Comparison of ENCODE assay signal across 8 mouse cellular contexts in the genomic region with DNA sequence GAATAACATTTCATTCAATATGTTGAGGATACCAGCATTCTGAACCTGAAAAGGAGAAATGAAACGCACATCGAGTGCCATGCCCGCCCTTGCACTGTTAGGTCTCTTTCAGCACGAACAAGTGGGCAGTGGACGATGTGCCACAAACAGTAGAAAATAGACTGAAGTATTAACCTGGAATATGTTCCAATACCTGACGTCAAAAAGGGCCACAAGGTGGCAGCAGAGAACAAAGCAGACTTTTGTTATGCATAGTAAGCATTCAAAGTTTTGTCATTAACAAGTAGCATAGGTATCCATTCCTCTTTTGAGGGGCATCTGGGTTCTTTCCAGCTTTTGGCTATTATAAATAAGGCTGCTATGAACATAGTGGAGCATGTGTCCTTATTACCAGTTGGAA.
A peak's percentile ranks its signal among the peaks of the same experiment; 100 is the strongest.
DNase-seq lines count a peak whose midpoint lies in the region; ATAC-seq and TF ChIP-seq lines count a peak whose summit lies in the region.

No protein-coding gene starts in this region.

- H3K4me1 ChIP-seq in CH12.LX (ENCODE audit: control insufficient read depth in 1 of 2, insufficient read depth in 2 of 2): no peaks in the 10 kb centered on the region

- no peaks in the 10 kb centered on the region for H3K27me3 ChIP-seq in CH12.LX (replicated peaks)
- H3K27me3 ChIP-seq in splenic B cell, adult 2 months (ENCODE audit: control insufficient read depth, insufficient read depth, low read length, poor library complexity, severe bottlenecking): no peaks in the 10 kb centered on the region

- no peak overlapping the region for H3K27ac ChIP-seq in CH12.LX (ENCODE audit: insufficient read depth, low read depth)

- H3K79me2 ChIP-seq in CH12.LX (replicated peaks; ENCODE audit: control insufficient read depth, extremely low read depth, insufficient read depth, poor library complexity, severe bottlenecking): no peaks in the 10 kb centered on the region

- H3K9me3 ChIP-seq in CH12.LX (replicated peaks; ENCODE audit: low read length): no peaks in the 10 kb centered on the region

- peak; percentile 62; the same call in 1 of the 2 replicates for ATAC-seq in megakaryocyte, adult 5-6 weeks (ENCODE audit: poor library complexity, severe bottlenecking)

- no peak overlapping the region for H3K9ac ChIP-seq in CH12.LX (ENCODE audit: insufficient read depth, low read depth)

- no peak overlapping the region for H3K4me2 ChIP-seq in CH12.LX (ENCODE audit: insufficient read depth, low read depth, poor library complexity, severe bottlenecking)

- TF ChIP-seq RAD21 in CH12.LX (IDR thresholded peaks at IDR 0.05; ENCODE audit: low read depth, low read length): peak; percentile 61

- in situ Hi-C loops in CH12.LX (cut with MboI; ENCODE audit: low pct_ligation_motif_present, low pct_unique_long_range_greater_than_20kb, low sequenced_read_pairs): loop anchor here (25.0 kb wide), 1 partner anchor 271 kb away; the partner anchor contains the start of gene Tbc1d8b

- H3K36me3 ChIP-seq in CH12.LX (replicated peaks in 1 of 2; ENCODE audit: control insufficient read depth in 1 of 2, insufficient read depth in 1 of 2, low read length in 1 of 2): no peaks in the 10 kb centered on the region
- H3K36me3 ChIP-seq in splenic B cell, adult 2 months (ENCODE audit: control insufficient read depth, insufficient read depth, low read length, poor library complexity, severe bottlenecking): no peaks in the 10 kb centered on the region

- peak; percentile 16 to 68; a peak in 2 of 4 replicates for TF ChIP-seq CTCF in CH12.LX (conservative IDR thresholded peaks at IDR 0.05 in 1 of 2, IDR thresholded peaks at IDR 0.05 in 1 of 2; ENCODE audit: low read depth in 2 of 2, low read length in 2 of 2)
- TF ChIP-seq CTCF in brain, embryonic 14.5 days (IDR thresholded peaks at IDR 0.05; ENCODE audit: borderline replicate concordance, extremely low read depth, insufficient read depth, insufficient read length): peak; percentile 31; the same call in 1 of the 2 replicates

- TF ChIP-seq POLR2A in CH12.LX (IDR thresholded peaks at IDR 0.05; ENCODE audit: low read depth, low read length): no peak
- no peak for TF ChIP-seq POLR2A in brain, embryonic 14.5 days (IDR thresholded peaks at IDR 0.05; ENCODE audit: borderline replicate concordance, extremely low read depth, insufficient read depth, insufficient read length, poor library complexity, severe bottlenecking)

- no peak for TF ChIP-seq EP300 in CH12.LX (IDR thresholded peaks at IDR 0.05; ENCODE audit: low read length)

- H3K4me3 ChIP-seq in CH12.LX (replicated peaks in 1 of 3; ENCODE audit: low read depth in 2 of 3, low read length in 2 of 3, poor library complexity in 1 of 3): no peak overlapping the region

- peak; percentile 40 for DNase-seq in gastrocnemius, adult 18-20 months (ENCODE audit: low spot score)
- DNase-seq in gastrocnemius, postnatal 25 days: no peak
- DNase-seq in CH12.LX (ENCODE audit: extremely low read depth): peak; percentile 49
- DNase-seq in brain, embryonic 14.5 days (ENCODE audit: low read depth): peak; percentile 65
- peak; percentile 29 to 66 for DNase-seq in frontal cortex, postnatal 36 days (ENCODE audit: low spot score in 2 of 2)
- DNase-seq in layer of hippocampus, postnatal 10 days (ENCODE audit: low spot score in 2 of 2): peak; percentile 63 to 71
- DNase-seq in splenic B cell, adult 2 months (ENCODE audit: low read depth, low spot score): peak; percentile 34

- dilution Hi-C loops in CH12.LX (cut with MboI; ENCODE audit: extremely low pct_ligation_motif_present, extremely low pct_unique_long_range_greater_than_20kb, low sequenced_read_pairs): no loop called here

TF ChIP-seq in CH12.LX, 34 proteins besides CTCF, POLR2A, EP300 and RAD21:
- TF ChIP-seq RCOR1 (conservative IDR thresholded peaks at IDR 0.05; ENCODE audit: low read depth, low read length): no peak
- peak; percentile 54 for TF ChIP-seq SMC3 (IDR thresholded peaks at IDR 0.05; ENCODE audit: low read depth, low read length)
- peak; percentile 79 for TF ChIP-seq MAFK (IDR thresholded peaks at IDR 0.05; ENCODE audit: insufficient replicate concordance, low read length)
- TF ChIP-seq CHD1 (IDR thresholded peaks at IDR 0.05; ENCODE audit: low read depth, low read length): no peak
- no peak for TF ChIP-seq HCFC1 (IDR thresholded peaks at IDR 0.05; ENCODE audit: low read depth, low read length)
- no peak for TF ChIP-seq ZNF384 (IDR thresholded peaks at IDR 0.05; ENCODE audit: low read depth, low read length)
- no peak for TF ChIP-seq SIN3A (IDR thresholded peaks at IDR 0.05; ENCODE audit: low read length)
